Mouse (Mus musculus) cortical plate, adult 2 months (tissue): ENCODE results near the gene Anapc11.

ENCODE experiments used
- CTCF ChIP-seq: fragments of 200-500 bp; IDR thresholded peaks from 2 replicates; pipeline ENCODE4 v1.5.1; 2011; ENCODE audit warnings: mild to moderate bottlenecking, control low read depth, low read length; ENCODE audit not compliant: insufficient read depth; ENCODE audit errors: extremely low read depth
- POLR2A ChIP-seq: fragments of 200-500 bp; IDR thresholded peaks from 2 replicates; pipeline ENCODE4 v1.6.1; 2011; ENCODE audit warnings: mild to moderate bottlenecking, low read length, control low read depth; ENCODE audit not compliant: insufficient read depth; ENCODE audit errors: extremely low read depth

- no peak for TF ChIP-seq POLR2A
- no peak for TF ChIP-seq CTCF
Measured at GRCm38 (mm10) chr11:120622805-120623204, 24.6 kb downstream of the Anapc11 start.
